Mouse (Mus musculus) inflammation-experienced regulatory T-cells (primary cell): ENCODE results near the gene Ccl21a. TPM values are rescaled to one million over a fixed set of nuclear protein-coding genes. Genes with fewer than 3 reads are reported as not detected.

ENCODE experiments used
- polyA plus RNA-seq, 2 experiments: library from polyadenylated mRNA; unstranded; fragments of 100-300 nt; shearing (Covaris generic); gene quantifications; one replicate each; pipeline ENCODE4 v1.2.1; 2017

Ccl21a gene
- polyA plus RNA-seq, result 1 to 10 TPM in 1 of 2 experiments, under 1 TPM in 1; 0.48 to 9.3 TPM

GRCm38 (mm10) chr4:42773893-42774292, at the start of gene Ccl21a:
Gene Ccl21a (minus strand): TSS chr4:42773993.

GRCm38 (mm10) chr4:42756477-42756876, 17.3 kb downstream of the Ccl21a start, which contains the start of gene Ccl19:
Gene Ccl19 (minus strand): TSS chr4:42756577.

GRCm38 (mm10) chr4:42735245-42735644, 38.5 kb downstream of the Ccl21a start, which contains the start of gene 4930578G10Rik:
Gene 4930578G10Rik (plus strand): TSS chr4:42735545.

Other genes with a start within 250 kb of the Ccl21a start
- gene Fam205a2, start 245.8 kb downstream of the Ccl21a start, polyA plus RNA-seq, result not detected
- not detected for gene Gm10591, start 161.8 kb downstream of the Ccl21a start, polyA plus RNA-seq
- gene Gm2564, start 144.3 kb downstream of the Ccl21a start, polyA plus RNA-seq, result under 1 TPM in 1 of 2 experiments, not detected in 1; 0.95 TPM
- gene Ccl27b, start 118.7 kb downstream of the Ccl21a start, polyA plus RNA-seq, result not detected
- gene Il11ra2, start 112.1 kb downstream of the Ccl21a start, polyA plus RNA-seq, result not detected
- gene 4930578G10Rik, start 38.4 kb downstream of the Ccl21a start, polyA plus RNA-seq, result under 1 TPM in 1 of 2 experiments, not detected in 1; 0.54 TPM
- gene Ccl19, start 17.4 kb downstream of the Ccl21a start, polyA plus RNA-seq, result not detected
- gene Fam205a1, start 79.9 kb upstream of the Ccl21a start, polyA plus RNA-seq, result not detected
- gene Gm12394, start 82.8 kb upstream of the Ccl21a start, polyA plus RNA-seq, result under 1 TPM in 1 of 2 experiments, not detected in 1; 0.10 TPM
- not detected for gene Fam205c, start 100.2 kb upstream of the Ccl21a start, polyA plus RNA-seq
- under 1 TPM; 0.44 to 0.52 TPM for gene Phf24, start 142.7 kb upstream of the Ccl21a start, polyA plus RNA-seq
- gene Dnajb5, start 175.8 kb upstream of the Ccl21a start, polyA plus RNA-seq, result 10 to 100 TPM; 12.5 to 18.8 TPM
- under 1 TPM; 0.25 to 0.54 TPM for gene 1700022I11Rik, start 195.6 kb upstream of the Ccl21a start, polyA plus RNA-seq
- 100 to 1,000 TPM; 305 to 348 TPM for gene Vcp, start 226.5 kb upstream of the Ccl21a start, polyA plus RNA-seq
- 10 to 100 TPM; 18.9 to 21.9 TPM for gene Fancg, start 236.5 kb upstream of the Ccl21a start, polyA plus RNA-seq